Mouse (Mus musculus): ENCODE results near the gene Olfr96. TPM values are rescaled to one million over a fixed set of nuclear protein-coding genes. Genes with fewer than 3 reads are reported as not detected.

The Olfr96 gene
- total RNA-seq, 2 experiments from 2014 or later: not detected

- peak; percentile 53 for DNase-seq
Observed at GRCm38 (mm10) chr17:37270702-37271092, 50.8 kb downstream of the Olfr96 start.

DNA sequence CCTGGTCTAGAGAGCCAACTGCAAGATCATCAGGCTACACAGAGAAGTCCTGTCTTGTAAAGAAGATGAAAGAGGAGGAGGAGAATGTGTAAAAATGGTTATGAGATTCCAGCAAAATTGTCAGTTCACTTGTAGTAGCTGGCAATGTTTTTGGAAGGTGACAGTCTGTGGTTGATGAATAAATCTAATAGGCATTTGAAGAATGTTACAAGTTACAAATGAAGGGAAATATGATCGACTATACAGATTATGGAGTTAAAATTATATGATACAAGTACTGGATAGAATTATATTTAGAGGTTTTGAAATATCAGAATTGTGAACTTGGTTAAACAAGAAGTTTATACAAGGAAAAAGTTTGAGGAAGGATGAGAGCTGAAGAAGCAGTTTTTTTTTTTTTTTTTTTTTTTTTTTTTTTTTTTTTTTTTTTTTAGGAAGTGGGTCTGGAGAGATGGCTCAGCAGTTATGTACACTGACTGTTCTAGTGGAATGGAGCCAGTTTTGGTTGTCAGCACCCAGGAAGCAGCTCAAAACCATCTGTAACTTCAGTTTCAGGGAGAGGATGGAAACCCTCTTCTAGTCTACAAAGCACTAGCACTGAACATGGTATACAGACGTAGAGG is 55.8 kb downstream of the Olfr96 start:
- no peak for DNase-seq

Other genes with a start within 250 kb of the Olfr96 start
- not detected for gene 2410137M14Rik, start 238.9 kb upstream of the Olfr96 start, total RNA-seq (2021)
- not detected for gene H2-M5, start 230.6 kb upstream of the Olfr96 start, total RNA-seq (2021)
- gene Zfp57, start 219.0 kb upstream of the Olfr96 start, total RNA-seq (2021): 1 to 10 TPM; 4.0 to 7.7 TPM
- not detected for gene Mog, start 196.7 kb upstream of the Olfr96 start, total RNA-seq (2021)
- gene Gabbr1, start 174.2 kb upstream of the Olfr96 start, total RNA-seq (2021): 10 to 100 TPM; 22.1 to 40.3 TPM
- gene Olfr90, start 131.6 kb upstream of the Olfr96 start, total RNA-seq (2021): not detected
- gene Olfr91, start 121.9 kb upstream of the Olfr96 start, total RNA-seq (2021): not detected
- not detected for gene Olfr92, start 100.1 kb upstream of the Olfr96 start, total RNA-seq (2021)
- gene Olfr93, start 58.7 kb upstream of the Olfr96 start, total RNA-seq (2021): not detected
- under 1 TPM; 0.78 to 0.88 TPM for gene Ubd, start 26.3 kb upstream of the Olfr96 start, total RNA-seq (2021)
- not detected for gene Olfr94, start 19.2 kb upstream of the Olfr96 start, total RNA-seq (2021)
- gene Olfr95, start 7.0 kb upstream of the Olfr96 start, total RNA-seq (2021): not detected
- gene Olfr97, start 17.2 kb downstream of the Olfr96 start, total RNA-seq (2021): not detected
- not detected for gene Olfr98, start 43.6 kb downstream of the Olfr96 start, total RNA-seq (2021)
- gene H2-M3, start 50.1 kb downstream of the Olfr96 start, total RNA-seq (2021): 1 to 10 TPM; 4.6 to 5.0 TPM
- gene Olfr99, start 63.3 kb downstream of the Olfr96 start, total RNA-seq (2021): not detected
- gene Olfr101, start 84.2 kb downstream of the Olfr96 start, total RNA-seq (2021): not detected
- not detected for gene Olfr102, start 96.9 kb downstream of the Olfr96 start, total RNA-seq (2021)
- gene Olfr103, start 119.6 kb downstream of the Olfr96 start, total RNA-seq (2021): not detected
- not detected for gene Olfr104-ps, start 139.4 kb downstream of the Olfr96 start, total RNA-seq (2021)
- gene Olfr105-ps, start 158.9 kb downstream of the Olfr96 start, total RNA-seq (2021): not detected
- not detected for gene Olfr106-ps, start 170.2 kb downstream of the Olfr96 start, total RNA-seq (2021)
- gene Olfr107, start 179.1 kb downstream of the Olfr96 start, total RNA-seq (2021): not detected
- gene Olfr108, start 225.3 kb downstream of the Olfr96 start, total RNA-seq (2021): not detected
- not detected for gene Olfr109, start 238.8 kb downstream of the Olfr96 start, total RNA-seq (2021)

All from adrenal gland, postnatal 10 days (tissue).